Mouse (Mus musculus): ENCODE data around the gene Ndufb2. TPM values are rescaled to one million over a fixed set of nuclear protein-coding genes. Genes with fewer than 3 reads are reported as not detected.

Ndufb2 gene
- 239 and 266 TPM in 2 replicates for polyA plus RNA-seq (2012; rRNA removed)

GRCm38 (mm10) chr6:39592401-39593214, at the start of gene Ndufb2:
Gene Ndufb2, plus strand, starts transcription at chr6:39592574.
- H3K4me1 ChIP-seq (ENCODE audit: control insufficient read depth, insufficient read depth, low read length) = no peaks in the 10 kb centered on the region; the same call in 1 of the 2 replicates
- peak within 1 kb of the TSS; percentile 96 for H3K4me3 ChIP-seq (ENCODE audit: insufficient read depth, low read length)
- peak within 1 kb of the TSS; percentile 97 for H3K27ac ChIP-seq (ENCODE audit: insufficient read depth, low read length)
- TF ChIP-seq CTCF (IDR thresholded peaks at IDR 0.05; ENCODE audit: extremely low read depth, insufficient read depth, low read length) (no peak), POLR2A (IDR thresholded peaks at IDR 0.05; ENCODE audit: extremely low read depth, insufficient read depth, low read length) (peak; percentile 95)

GRCm38 (mm10) chr6:39542631-39543597, 49.5 kb upstream of the Ndufb2 start:
- peaks cover 3% of the 10 kb centered on the region; the same call in 1 of the 2 replicates for H3K4me1 ChIP-seq (ENCODE audit: control insufficient read depth, insufficient read depth, low read length)
- no peak overlapping the region for H3K27ac ChIP-seq (ENCODE audit: insufficient read depth, low read length)
- TF ChIP-seq POLR2A (IDR thresholded peaks at IDR 0.05; ENCODE audit: extremely low read depth, insufficient read depth, low read length) (no peak), CTCF (IDR thresholded peaks at IDR 0.05; ENCODE audit: extremely low read depth, insufficient read depth, low read length) (no peak)
- no peak overlapping the region for H3K4me3 ChIP-seq (ENCODE audit: insufficient read depth, low read length)

- H3K4me3 ChIP-seq (ENCODE audit: insufficient read depth, low read length) = no peak overlapping the region
- H3K4me1 ChIP-seq (ENCODE audit: control insufficient read depth, insufficient read depth, low read length) = peaks cover 5% of the 10 kb centered on the region
- no peak overlapping the region for H3K27ac ChIP-seq (ENCODE audit: insufficient read depth, low read length)
- TF ChIP-seq CTCF (IDR thresholded peaks at IDR 0.05; ENCODE audit: extremely low read depth, insufficient read depth, low read length) (no peak), POLR2A (IDR thresholded peaks at IDR 0.05; ENCODE audit: extremely low read depth, insufficient read depth, low read length) (no peak)
Measured at GRCm38 (mm10) chr6:39543769-39544420, 48.5 kb upstream of the Ndufb2 start.

- TF ChIP-seq CTCF (IDR thresholded peaks at IDR 0.05; ENCODE audit: extremely low read depth, insufficient read depth, low read length) (no peak), POLR2A (IDR thresholded peaks at IDR 0.05; ENCODE audit: extremely low read depth, insufficient read depth, low read length) (no peak)
- Histone ChIP-seq H3K27ac (ENCODE audit: insufficient read depth, low read length) (no peak overlapping the region), H3K4me3 (ENCODE audit: insufficient read depth, low read length) (no peak overlapping the region), H3K4me1 (ENCODE audit: control insufficient read depth, insufficient read depth, low read length) (peaks cover 5% of the 10 kb centered on the region)
Measured at GRCm38 (mm10) chr6:39545474-39545873, 46.9 kb upstream of the Ndufb2 start.

- Histone ChIP-seq H3K4me3 (ENCODE audit: insufficient read depth, low read length) (no peak overlapping the region), H3K27ac (ENCODE audit: insufficient read depth, low read length) (no peak overlapping the region), H3K4me1 (ENCODE audit: control insufficient read depth, insufficient read depth, low read length) (peaks cover 2% of the 10 kb centered on the region)
- TF ChIP-seq CTCF (IDR thresholded peaks at IDR 0.05; ENCODE audit: extremely low read depth, insufficient read depth, low read length) = no peak
- TF ChIP-seq POLR2A (IDR thresholded peaks at IDR 0.05; ENCODE audit: extremely low read depth, insufficient read depth, low read length) = no peak
Measured at GRCm38 (mm10) chr6:39548030-39548429, 44.3 kb upstream of the Ndufb2 start.

- Histone ChIP-seq H3K4me3 (ENCODE audit: insufficient read depth, low read length) (no peak overlapping the region), H3K4me1 (ENCODE audit: control insufficient read depth, insufficient read depth, low read length) (peaks cover 4% of the 10 kb centered on the region), H3K27ac (ENCODE audit: insufficient read depth, low read length) (no peak overlapping the region)
- TF ChIP-seq POLR2A (IDR thresholded peaks at IDR 0.05; ENCODE audit: extremely low read depth, insufficient read depth, low read length) (no peak), CTCF (IDR thresholded peaks at IDR 0.05; ENCODE audit: extremely low read depth, insufficient read depth, low read length) (no peak)
Measured at GRCm38 (mm10) chr6:39551981-39552636, 40.3 kb upstream of the Ndufb2 start.

GRCm38 (mm10) chr6:39554888-39555647, 37.3 kb upstream of the Ndufb2 start:
- H3K4me1 ChIP-seq (ENCODE audit: control insufficient read depth, insufficient read depth, low read length) = peaks cover 2% of the 10 kb centered on the region

GRCm38 (mm10) chr6:39555648-39555945, 36.8 kb upstream of the Ndufb2 start:
- Histone ChIP-seq H3K4me1 (ENCODE audit: control insufficient read depth, insufficient read depth, low read length) (peaks cover 2% of the 10 kb centered on the region), H3K27ac (ENCODE audit: insufficient read depth, low read length) (no peak overlapping the region), H3K4me3 (ENCODE audit: insufficient read depth, low read length) (peak overlapping the region; percentile 12; the same call in 1 of the 2 replicates)
- no peak for TF ChIP-seq POLR2A (IDR thresholded peaks at IDR 0.05; ENCODE audit: extremely low read depth, insufficient read depth, low read length)
- TF ChIP-seq CTCF (IDR thresholded peaks at IDR 0.05; ENCODE audit: extremely low read depth, insufficient read depth, low read length) = no peak

More at GRCm38 (mm10) chr6:39554888-39555647, 37.3 kb upstream of the Ndufb2 start:
- H3K27ac ChIP-seq (ENCODE audit: insufficient read depth, low read length) = no peak overlapping the region
- H3K4me3 ChIP-seq (ENCODE audit: insufficient read depth, low read length) = peak overlapping the region; percentile 12; the same call in 1 of the 2 replicates
- TF ChIP-seq POLR2A (IDR thresholded peaks at IDR 0.05; ENCODE audit: extremely low read depth, insufficient read depth, low read length) = no peak
- no peak for TF ChIP-seq CTCF (IDR thresholded peaks at IDR 0.05; ENCODE audit: extremely low read depth, insufficient read depth, low read length)
